Mouse (Mus musculus) MEL (cell line): ENCODE results near the gene Zfp446. TPM values are rescaled to one million over a fixed set of nuclear protein-coding genes. Genes with fewer than 3 reads are reported as not detected.

Experiments used
- DNase-seq: peaks from one replicate; pipeline ENCODE4 v3.0.0; 2011; ENCODE audit warnings: low read depth, low spot score
- H3K27ac ChIP-seq: 2 replicates; pipeline ENCODE4 v1.5.1; 2012; ENCODE audit warnings: low read depth, mild to moderate bottlenecking, control low read depth, low read length, moderate library complexity; ENCODE audit not compliant: control insufficient read depth
- H3K27me3 ChIP-seq, 2 experiments: fragments of 150-350 bp in 1 of 2; sonication (generic) in 1 of 2; 2 replicates each; pipeline ENCODE4 v1.6.1; 2012; ENCODE audit warnings: low read length in 2 of 2, mild to moderate bottlenecking in 2 of 2, improper control_type of control experiment in 1 of 2, moderate library complexity in 1 of 2; ENCODE audit not compliant: insufficient read depth in 2 of 2, control insufficient read depth in 1 of 2
- H3K36me3 ChIP-seq, 2 experiments: 2 replicates each; pipeline ENCODE4 v1.6.1; 2012 to 2014; ENCODE audit warnings: low read length in 2 of 2, improper control_type of control experiment in 1 of 2, inconsistent platforms in 1 of 2, mild to moderate bottlenecking in 1 of 2; ENCODE audit not compliant: insufficient read depth in 2 of 2, control insufficient read depth in 1 of 2
- H3K4me1 ChIP-seq, 2 experiments: fragments of 150-350 bp in 1 of 2; sonication (generic) in 1 of 2; 2 replicates each; pipeline ENCODE4 v1.6.1; 2012; ENCODE audit warnings: low read length in 2 of 2, improper control_type of control experiment in 1 of 2, mild to moderate bottlenecking in 1 of 2; ENCODE audit not compliant: insufficient read depth in 2 of 2, control insufficient read depth in 1 of 2
- H3K4me3 ChIP-seq, 2 experiments: fragments of 150-350 bp in 1 of 2; sonication (generic) in 1 of 2; 2 replicates each; pipeline ENCODE4 v1.5.1; 2012; ENCODE audit warnings: low read depth in 2 of 2, low read length in 2 of 2, mild to moderate bottlenecking in 2 of 2, moderate library complexity in 2 of 2, control low read depth in 1 of 2, improper control_type of control experiment in 1 of 2; ENCODE audit not compliant: control insufficient read depth in 1 of 2, insufficient read depth in 1 of 2
- H3K79me2 ChIP-seq: 2 replicates; pipeline ENCODE4 v1.6.1; 2012; ENCODE audit warnings: mild to moderate bottlenecking, low read length, moderate library complexity; ENCODE audit not compliant: control insufficient read depth, poor library complexity, insufficient read depth
- H3K9ac ChIP-seq: 2 replicates; pipeline ENCODE4 v1.6.1; 2012; ENCODE audit warnings: low read depth, mild to moderate bottlenecking, control low read depth, low read length, moderate library complexity; ENCODE audit not compliant: control insufficient read depth, poor library complexity, severe bottlenecking
- H3K9me3 ChIP-seq: fragments of 150-350 bp; sonication (generic); replicated peaks from 2 replicates; pipeline ENCODE4 v1.6.1; 2012; ENCODE audit warnings: mild to moderate bottlenecking, low read length, improper control_type of control experiment, moderate library complexity; ENCODE audit not compliant: insufficient read depth
- BHLHE40 ChIP-seq: IDR thresholded peaks from 2 replicates; pipeline ENCODE4 v1.6.1; 2012; ENCODE audit warnings: low read depth, mild to moderate bottlenecking, inconsistent platforms, low read length, improper control_type of control experiment, borderline replicate concordance
- CHD1 ChIP-seq: IDR thresholded peaks from 2 replicates; pipeline ENCODE4 v1.6.1; 2012; ENCODE audit warnings: low read depth, mild to moderate bottlenecking, inconsistent platforms, low read length, improper control_type of control experiment
- CTCF ChIP-seq, 3 experiments: IDR thresholded peaks in 2 of 3; conservative IDR thresholded peaks in 1 of 3; 2 replicates each; pipeline ENCODE4 v1.5.1; 2011 to 2012; ENCODE audit warnings: low read length in 3 of 3, low read depth in 2 of 3, mild to moderate bottlenecking in 2 of 3, improper control_type of control experiment in 1 of 3, inconsistent platforms in 1 of 3, mixed read lengths in 1 of 3, moderate library complexity in 1 of 3; ENCODE audit not compliant: control insufficient read depth in 1 of 3, insufficient read depth in 1 of 3, poor library complexity in 1 of 3, severe bottlenecking in 1 of 3
- EP300 ChIP-seq, 2 experiments: IDR thresholded peaks; 2 replicates each; pipeline ENCODE4 v1.6.1; 2011; ENCODE audit warnings: improper control_type of control experiment in 2 of 2, low read length in 2 of 2, low read depth in 1 of 2, mild to moderate bottlenecking in 1 of 2
- ETS1 ChIP-seq: IDR thresholded peaks from 2 replicates; pipeline ENCODE4 v1.6.1; 2012; ENCODE audit warnings: low read depth, mild to moderate bottlenecking, inconsistent platforms, low read length, improper control_type of control experiment, moderate library complexity
- GABPA ChIP-seq: IDR thresholded peaks from 2 replicates; pipeline ENCODE4 v1.6.1; 2012; ENCODE audit warnings: low read depth, mild to moderate bottlenecking, inconsistent platforms, low read length, improper control_type of control experiment, moderate library complexity
- GATA1 ChIP-seq: IDR thresholded peaks from 2 replicates; pipeline ENCODE4 v1.6.1; 2011; ENCODE audit warnings: low read depth, low read length, improper control_type of control experiment
- HCFC1 ChIP-seq: IDR thresholded peaks from 2 replicates; pipeline ENCODE4 v1.6.1; 2012; ENCODE audit warnings: low read depth, mild to moderate bottlenecking, inconsistent platforms, low read length, improper control_type of control experiment, moderate library complexity
- JUND ChIP-seq: IDR thresholded peaks from 2 replicates; pipeline ENCODE4 v1.6.1; 2011; ENCODE audit warnings: low read depth, mild to moderate bottlenecking, improper control_type of control experiment, low read length
- MAFK ChIP-seq: IDR thresholded peaks from 2 replicates; pipeline ENCODE4 v1.6.1; 2011; ENCODE audit warnings: low read depth, mild to moderate bottlenecking, low read length, improper control_type of control experiment, borderline replicate concordance
- MAX ChIP-seq: IDR thresholded peaks from 2 replicates; pipeline ENCODE4 v1.6.1; 2011; ENCODE audit warnings: low read length, improper control_type of control experiment
- MAZ ChIP-seq: IDR thresholded peaks from 2 replicates; pipeline ENCODE4 v1.6.1; 2012; ENCODE audit warnings: low read depth, mild to moderate bottlenecking, inconsistent platforms, low read length, improper control_type of control experiment
- MXI1 ChIP-seq: IDR thresholded peaks from 2 replicates; pipeline ENCODE4 v1.6.1; 2011; ENCODE audit warnings: mild to moderate bottlenecking, low read depth, low read length, improper control_type of control experiment
- MYB ChIP-seq: IDR thresholded peaks from 2 replicates; pipeline ENCODE4 v1.6.1; 2011; ENCODE audit warnings: mild to moderate bottlenecking, low read depth, low read length, improper control_type of control experiment
- MYC ChIP-seq: IDR thresholded peaks from 2 replicates; pipeline ENCODE4 v1.6.1; 2011; ENCODE audit warnings: low read depth, mild to moderate bottlenecking, low read length, improper control_type of control experiment, moderate library complexity
- NELFE ChIP-seq: IDR thresholded peaks from 2 replicates; pipeline ENCODE4 v1.6.1; 2011; ENCODE audit warnings: low read depth, low read length, improper control_type of control experiment
- POLR2A ChIP-seq, 2 experiments: IDR thresholded peaks; 2 replicates each; pipeline ENCODE4 v1.6.1; 2011 to 2012; ENCODE audit warnings: low read length in 2 of 2, mild to moderate bottlenecking in 2 of 2, control low read depth in 1 of 2, improper control_type of control experiment in 1 of 2, low read depth in 1 of 2, moderate library complexity in 1 of 2; ENCODE audit not compliant: control insufficient read depth in 1 of 2, insufficient read depth in 1 of 2, poor library complexity in 1 of 2
- POLR2AphosphoS5 ChIP-seq: IDR thresholded peaks from 2 replicates; pipeline ENCODE4 v1.6.1; 2012; ENCODE audit warnings: low read depth, borderline replicate concordance, mild to moderate bottlenecking, inconsistent platforms, low read length, moderate library complexity, mixed read lengths
- RAD21 ChIP-seq: IDR thresholded peaks from 2 replicates; pipeline ENCODE4 v1.6.1; 2011; ENCODE audit warnings: mild to moderate bottlenecking, low read depth, low read length, improper control_type of control experiment
- TAL1 ChIP-seq: IDR thresholded peaks from 2 replicates; pipeline ENCODE4 v1.6.1; 2012; ENCODE audit warnings: mild to moderate bottlenecking, inconsistent platforms, low read length, moderate library complexity, mixed read lengths
- TBP ChIP-seq: IDR thresholded peaks from 2 replicates; pipeline ENCODE4 v1.8.0; 2011; ENCODE audit warnings: low read depth, low read length, improper control_type of control experiment
- TCF12 ChIP-seq: IDR thresholded peaks from 2 replicates; pipeline ENCODE4 v1.6.1; 2014; ENCODE audit warnings: low read depth, mild to moderate bottlenecking, inconsistent platforms, low read length, improper control_type of control experiment, moderate library complexity
- UBTF ChIP-seq: IDR thresholded peaks from 2 replicates; pipeline ENCODE4 v1.6.1; 2012; ENCODE audit warnings: low read depth, mild to moderate bottlenecking, inconsistent platforms, low read length, improper control_type of control experiment, moderate library complexity, borderline replicate concordance; ENCODE audit not compliant: insufficient read depth
- USF1 ChIP-seq: IDR thresholded peaks from 2 replicates; pipeline ENCODE4 v1.6.1; 2014; ENCODE audit warnings: low read depth, mild to moderate bottlenecking, inconsistent platforms, low read length, improper control_type of control experiment, moderate library complexity
- USF2 ChIP-seq, 2 experiments: IDR thresholded peaks; 2 replicates each; pipeline ENCODE4 v1.6.1; 2011 to 2012; ENCODE audit warnings: improper control_type of control experiment in 2 of 2, low read length in 2 of 2, borderline replicate concordance in 1 of 2, inconsistent platforms in 1 of 2, low read depth in 1 of 2, mild to moderate bottlenecking in 1 of 2; ENCODE audit not compliant: insufficient read depth in 1 of 2
- ZC3H11A ChIP-seq: IDR thresholded peaks from 2 replicates; pipeline ENCODE4 v1.6.1; 2012; ENCODE audit warnings: low read depth, mild to moderate bottlenecking, inconsistent platforms, low read length, improper control_type of control experiment
- ZKSCAN1 ChIP-seq: IDR thresholded peaks from 2 replicates; pipeline ENCODE4 v1.6.1; 2012; ENCODE audit warnings: low read depth, mild to moderate bottlenecking, inconsistent platforms, low read length, improper control_type of control experiment, moderate library complexity
- polyA plus RNA-seq, 2 experiments: library from polyadenylated mRNA; stranded (reverse) in 1 of 2; unstranded in 1 of 2; fragments of >175 nt in 1 of 2; fragments of >200 nt in 1 of 2; gene quantifications; 2 replicates each; pipeline versions ENCODE4 v1.2.1 to v1.2.4; 2012; ENCODE audit warnings: low replicate concordance in 2 of 2, low read depth in 1 of 2; ENCODE audit not compliant: insufficient read length in 2 of 2, insufficient read depth in 1 of 2, missing spikeins in 1 of 2
- total RNA-seq: library from RNA; depleted of rRNA; stranded (reverse); fragments of 300-350 nt; gene quantifications from 2 replicates; pipeline ENCODE4 v1.2.3, GENCODE M21; 2012

The Zfp446 gene
- total and polyA plus RNA-seq, 3 experiments: 3.4 to 4.9 TPM; not detected in 1

DNA sequence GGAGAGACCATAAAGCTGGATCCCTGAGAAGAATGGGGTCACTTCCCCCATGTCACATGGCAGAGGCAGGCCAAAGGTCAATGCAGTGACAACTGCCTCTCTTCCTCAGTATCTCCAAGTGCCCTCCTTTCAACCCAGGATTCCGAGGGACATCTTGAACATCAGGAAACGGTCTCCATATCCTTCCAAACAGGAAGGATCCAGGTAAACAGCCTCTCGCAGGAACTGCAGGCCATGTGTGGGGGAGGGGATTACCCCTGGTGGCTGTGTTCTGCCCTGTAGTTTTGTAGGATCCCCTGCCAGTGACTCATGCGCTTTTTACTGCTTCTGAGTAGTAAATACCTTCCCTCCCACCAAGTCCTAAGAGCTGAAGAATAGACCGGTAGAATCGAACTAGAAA is 2.1 kb downstream of the Zfp446 start:
- DNase-seq: no peak
- Histone ChIP-seq H3K4me1 (peaks cover 0 to 15% of the 10 kb centered on the region in 2 experiments; a peak in 2 of 4 replicates), H3K4me3 (no peak overlapping the region), H3K27ac (no peak overlapping the region), H3K9me3 (no peaks in the 10 kb centered on the region), H3K36me3 (peaks cover 0 to 11% of the 10 kb centered on the region in 2 experiments; a peak in 2 of 4 replicates), H3K27me3 (no peaks in the 10 kb centered on the region), H3K79me2 (no peaks in the 10 kb centered on the region; the same call in none of the 2 replicates), H3K9ac (no peak overlapping the region)
- no peak for TF ChIP-seq USF1
- no peak for TF ChIP-seq GATA1
- TF ChIP-seq TAL1: no peak
- no peak for TF ChIP-seq MXI1
- TF ChIP-seq MYC: no peak
- TF ChIP-seq MAX: no peak
- no peak for TF ChIP-seq TCF12
- no peak for TF ChIP-seq ZC3H11A
- no peak for TF ChIP-seq MAFK
- TF ChIP-seq NELFE: no peak
- no peak for TF ChIP-seq JUND
- no peak for TF ChIP-seq TBP
- no peak for TF ChIP-seq MYB

DNA sequence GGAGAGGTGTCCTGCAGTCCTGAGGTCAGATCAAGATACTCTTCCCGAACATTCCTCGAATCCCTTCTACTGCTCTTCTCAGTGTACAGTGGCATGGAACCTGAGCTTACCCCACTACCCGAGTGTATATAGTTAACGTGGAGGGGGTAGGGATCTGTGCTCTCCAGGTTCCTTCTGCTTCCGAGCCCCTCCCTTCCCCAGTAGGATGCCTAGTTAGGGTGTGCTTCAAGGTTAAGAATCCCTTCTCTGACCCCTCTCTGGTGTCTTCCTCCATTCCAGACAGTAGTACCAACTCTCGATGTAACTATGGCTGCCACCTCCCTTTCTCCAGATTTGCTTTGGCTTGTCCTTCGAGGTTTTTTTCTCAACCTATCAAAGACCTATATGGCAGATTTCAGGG is 2.6 kb downstream of the Zfp446 start:
- Histone ChIP-seq H3K9ac (no peak overlapping the region), H3K36me3 (peaks cover 0 to 11% of the 10 kb centered on the region in 2 experiments; a peak in 2 of 4 replicates), H3K27me3 (no peaks in the 10 kb centered on the region), H3K27ac (no peak overlapping the region), H3K79me2 (no peaks in the 10 kb centered on the region; the same call in none of the 2 replicates), H3K4me1 (peaks cover 0 to 15% of the 10 kb centered on the region in 2 experiments; a peak in 2 of 4 replicates), H3K4me3 (no peak overlapping the region), H3K9me3 (no peaks in the 10 kb centered on the region)
- DNase-seq: no peak
- TF ChIP-seq POLR2AphosphoS5 (no peak), UBTF (no peak), GABPA (no peak), MXI1 (no peak), EP300 (IDR thresholded peaks at IDR 0.05; ENCODE audit: low read depth in 1 of 2, low read length in 2 of 2) (no peak), HCFC1 (no peak), USF2 (IDR thresholded peaks at IDR 0.05; ENCODE audit: borderline replicate concordance in 1 of 2, insufficient read depth in 1 of 2, low read depth in 1 of 2, low read length in 2 of 2) (no peak), BHLHE40 (no peak), ZC3H11A (no peak), MAZ (no peak), TAL1 (no peak), RAD21 (no peak), CHD1 (no peak), ETS1 (no peak), MYB (no peak), ZKSCAN1 (no peak), POLR2A (IDR thresholded peaks at IDR 0.05; ENCODE audit: control insufficient read depth in 1 of 2, insufficient read depth in 1 of 2, low read depth in 1 of 2, low read length in 2 of 2, poor library complexity in 1 of 2) (no peak), MYC (no peak), CTCF (IDR thresholded peaks at IDR 0.05 in 2 of 3, conservative IDR thresholded peaks at IDR 0.05 in 1 of 3; ENCODE audit: control insufficient read depth in 1 of 3, insufficient read depth in 1 of 3, low read depth in 2 of 3, low read length in 3 of 3, poor library complexity in 1 of 3, severe bottlenecking in 1 of 3) (no peak)
